ENCODE assay signal across 9 mouse cellular contexts in the genomic region with DNA sequence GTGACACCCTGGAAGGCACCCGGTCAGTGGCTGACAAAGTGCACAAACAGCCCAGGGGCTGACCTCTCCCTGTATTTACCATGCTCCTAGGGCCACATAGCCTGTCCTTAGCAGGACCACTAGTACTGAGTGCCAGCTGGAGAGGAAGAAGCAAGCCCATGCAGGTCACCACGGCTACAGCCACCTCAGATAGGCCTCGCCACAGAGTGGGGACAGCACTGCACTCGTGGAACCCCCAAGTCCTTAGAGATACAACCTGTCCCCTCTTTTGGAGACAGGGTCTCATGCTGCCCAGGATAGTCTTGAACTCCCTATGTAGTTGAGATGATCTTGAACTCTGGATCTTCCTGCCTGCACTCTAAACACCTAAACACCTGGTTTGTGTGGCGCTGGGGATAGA. TPM values are rescaled to one million over a fixed set of nuclear protein-coding genes. Genes with fewer than 3 reads are reported as not detected.
DNase-seq lines count a peak whose midpoint lies in the region; ATAC-seq and TF ChIP-seq lines count a peak whose summit lies in the region.
"Had no signal": no experiment of that assay in that cellular context is flagged by ENCODE, and none has a peak within 500 bp of the region (broad histone marks: within the 10 kb centered on the region; RNA-seq: fewer than 3 reads in every experiment).

No protein-coding gene starts in this region.

- no peak overlapping the region for H3ac ChIP-seq in myocyte (ENCODE audit: control insufficient read depth, insufficient read length)

- peak; percentile 94 for DNase-seq in heart, adult 11 months
- DNase-seq in heart, postnatal 4 days: no peak
- DNase-seq in left cerebral cortex, adult 2 months (ENCODE audit: extremely low spot score in 1 of 2, low spot score in 2 of 2): no peak
- DNase-seq in left cerebral cortex, adult 11 months (ENCODE audit: low spot score): no peak
- no peak for DNase-seq in spleen, postnatal 36 days (ENCODE audit: low spot score in 2 of 2)
- DNase-seq in spleen, postnatal 4 days (ENCODE audit: low spot score in 2 of 2): no peak

- ATAC-seq in embryonic facial prominence, embryonic 13.5 days (ENCODE audit: insufficient number of reproducible peaks, insufficient read depth, low FRiP score, low TSS enrichment, low read depth): no peak

- H3K9me3 ChIP-seq in embryonic facial prominence, embryonic 13.5 days: no peaks in the 10 kb centered on the region
- H3K9me3 ChIP-seq: megakaryocyte, embryonic 14.5 days had no signal

- TF ChIP-seq CTCF in left cerebral cortex, adult 2 months (IDR thresholded peaks at IDR 0.05): no peak

- peaks cover 71% of the 10 kb centered on the region for H3K79me2 ChIP-seq in myocyte (ENCODE audit: control insufficient read depth, insufficient read depth)

- H3K27me3 ChIP-seq in embryonic facial prominence, embryonic 13.5 days: no peaks in the 10 kb centered on the region
- no peaks in the 10 kb centered on the region for H3K27me3 ChIP-seq in myocyte (ENCODE audit: control insufficient read depth, insufficient read depth, insufficient read length)
- H3K27me3 ChIP-seq: megakaryocyte, embryonic 14.5 days had no signal

- TF ChIP-seq POLR2A in myocyte (IDR thresholded peaks at IDR 0.05; ENCODE audit: insufficient read length, low read depth): no peak

- intact Hi-C loops in left cerebral cortex, adult 2 months (cut with DNase I): no loop called here

- H3K36me3 ChIP-seq in embryonic facial prominence, embryonic 13.5 days: peaks cover 36% of the 10 kb centered on the region
- no peaks in the 10 kb centered on the region for H3K36me3 ChIP-seq in myocyte (ENCODE audit: control insufficient read depth, insufficient read depth)

- H3K27ac ChIP-seq in left cerebral cortex, adult 2 months: peak overlapping the region; percentile 48; the same call in 1 of the 2 replicates
- H3K27ac ChIP-seq in embryonic facial prominence, embryonic 13.5 days: no peak overlapping the region

- no peak overlapping the region for H3K4me3 ChIP-seq in left cerebral cortex, adult 2 months
- no peak overlapping the region for H3K4me3 ChIP-seq in embryonic facial prominence, embryonic 13.5 days
- no peak overlapping the region for H3K4me3 ChIP-seq in myocyte

- H3K4me1 ChIP-seq in embryonic facial prominence, embryonic 13.5 days: peaks cover 36% of the 10 kb centered on the region

- WGBS in embryonic facial prominence, embryonic 13.5 days: 81% methylated on average over 5 of the region's 5 CpGs

- H3K9ac ChIP-seq in embryonic facial prominence, embryonic 13.5 days: peak overlapping the region; percentile 98

- H3K4me2 ChIP-seq in embryonic facial prominence, embryonic 13.5 days: no peak overlapping the region
- H3K4me2 ChIP-seq in myocyte (ENCODE audit: low read depth): peak overlapping the region; percentile 34

TF ChIP-seq in myocyte, 11 proteins besides CTCF, POLR2A, EP300 and RAD21:
- TF ChIP-seq E2F4 (IDR thresholded peaks at IDR 0.05; ENCODE audit: insufficient read depth) (no peak), MAX (IDR thresholded peaks at IDR 0.05; ENCODE audit: low read depth) (no peak), USF1 (IDR thresholded peaks at IDR 0.05; ENCODE audit: low read depth) (no peak), CEBPB (IDR thresholded peaks at IDR 0.05; ENCODE audit: insufficient read depth, poor library complexity, severe bottlenecking) (no peak), REST (IDR thresholded peaks at IDR 0.05; ENCODE audit: insufficient read depth, insufficient read length) (no peak), SRF (IDR thresholded peaks at IDR 0.05; ENCODE audit: control insufficient read depth, insufficient read length, low read depth) (no peak), POLR2AphosphoS2 (IDR thresholded peaks at IDR 0.05; ENCODE audit: insufficient read length, low read depth) (no peak), MYOD1 (IDR thresholded peaks at IDR 0.05; ENCODE audit: control insufficient read depth in 1 of 3, insufficient read length in 2 of 3, low read depth in 2 of 3) (no peak), TCF12 (IDR thresholded peaks at IDR 0.05; ENCODE audit: insufficient read depth, poor library complexity, severe bottlenecking) (no peak), TCF3 (IDR thresholded peaks at IDR 0.05; ENCODE audit: insufficient read length, low read depth) (no peak), MYOG (IDR thresholded peaks at IDR 0.05; ENCODE audit: control insufficient read depth in 1 of 3, insufficient read depth in 1 of 3, insufficient read length in 2 of 3, low read depth in 2 of 3) (no peak)

RNA-seq across cellular contexts. Expression of a gene that starts 3.6 kb away (rescaled TPM):
- total RNA-seq in heart, postnatal 4 days (2021): 10 to 100 TPM; 58.5 to 62.7 TPM
- 100 to 1,000 TPM; 106 to 110 TPM for total RNA-seq in left cerebral cortex, adult 2 months (2021)
- polyA plus RNA-seq in embryonic facial prominence, embryonic 13.5 days (2015; fragmentation: Nextera tagmentation; extraction: Ambion mirVana): 84.2 and 90.1 TPM in 2 replicates
- 58.2 TPM for polyA plus RNA-seq in myocyte (2012; fragmentation: generic; extraction: Trizol)

RNA-seq across cellular contexts. Expression of a gene that starts 17.3 kb away (rescaled TPM):
- total RNA-seq in heart, postnatal 4 days (2021): under 1 TPM; 0.48 to 0.56 TPM
- 1 to 10 TPM; 1.3 to 2.8 TPM for total RNA-seq in left cerebral cortex, adult 2 months (2021)
- polyA plus RNA-seq in embryonic facial prominence, embryonic 13.5 days (2015; fragmentation: Nextera tagmentation; extraction: Ambion mirVana): 2.0 and 2.1 TPM in 2 replicates
- polyA plus RNA-seq in myocyte (2012; fragmentation: generic; extraction: Trizol): not detected

RNA-seq across cellular contexts. Expression of a gene that starts 17.9 kb away (rescaled TPM):
- total RNA-seq in heart, postnatal 4 days (2021): 100 to 1,000 TPM; 821 to 843 TPM
- total RNA-seq in left cerebral cortex, adult 2 months (2021): 100 to 1,000 TPM; 637 to 727 TPM
- polyA plus RNA-seq in embryonic facial prominence, embryonic 13.5 days (2015; fragmentation: Nextera tagmentation; extraction: Ambion mirVana): 464 and 465 TPM in 2 replicates
- polyA plus RNA-seq in myocyte (2012; fragmentation: generic; extraction: Trizol): 639 TPM

RNA-seq across cellular contexts. Expression of a gene that starts 33.0 kb away (rescaled TPM):
- 10 to 100 TPM; 15.3 to 17.1 TPM for total RNA-seq in heart, postnatal 4 days (2021)
- 10 to 100 TPM; 36.2 to 40.7 TPM for total RNA-seq in left cerebral cortex, adult 2 months (2021)
- polyA plus RNA-seq in embryonic facial prominence, embryonic 13.5 days (2015; fragmentation: Nextera tagmentation; extraction: Ambion mirVana): 63.4 and 71.4 TPM in 2 replicates
- polyA plus RNA-seq in myocyte (2012; fragmentation: generic; extraction: Trizol): 11.3 TPM

RNA-seq across cellular contexts. Expression of a gene that starts 41.4 kb away (rescaled TPM):
- under 1 TPM; 0.50 to 0.57 TPM for total RNA-seq in heart, postnatal 4 days (2021)
- under 1 TPM; 0.56 to 0.70 TPM for total RNA-seq in left cerebral cortex, adult 2 months (2021)
- 0.25 and 0.31 TPM in 2 replicates for polyA plus RNA-seq in embryonic facial prominence, embryonic 13.5 days (2015; fragmentation: Nextera tagmentation; extraction: Ambion mirVana)
- not detected for polyA plus RNA-seq in myocyte (2012; fragmentation: generic; extraction: Trizol)
